Mouse (Mus musculus): Measurements from ENCODE around the gene Slf2. TPM values are rescaled to one million over a fixed set of nuclear protein-coding genes. Genes with fewer than 3 reads are reported as not detected.

Gene Slf2
- total RNA-seq, 2 experiments from 2014 or later = 33.0 to 38.5 TPM

GRCm38 (mm10) chr19:44980787-44981186, 49.8 kb downstream of the Slf2 start:
- ATAC-seq (replicated peaks; ENCODE audit: poor library complexity, severe bottlenecking) = no peak

- no peak for ATAC-seq (replicated peaks; ENCODE audit: poor library complexity, severe bottlenecking)
Measured at GRCm38 (mm10) chr19:44982477-44983115, 51.6 kb downstream of the Slf2 start.

GRCm38 (mm10) chr19:44983366-44983765, 52.4 kb downstream of the Slf2 start:
- ATAC-seq (replicated peaks; ENCODE audit: poor library complexity, severe bottlenecking) = no peak

GRCm38 (mm10) chr19:44984420-44984819, 53.5 kb downstream of the Slf2 start:
- no peak for ATAC-seq (replicated peaks; ENCODE audit: poor library complexity, severe bottlenecking)

GRCm38 (mm10) chr19:44985159-44985988, 54.4 kb downstream of the Slf2 start:
- ATAC-seq (replicated peaks; ENCODE audit: poor library complexity, severe bottlenecking) = no peak

GRCm38 (mm10) chr19:44987004-44987403, 56.1 kb downstream of the Slf2 start:
- no peak for ATAC-seq (replicated peaks; ENCODE audit: poor library complexity, severe bottlenecking)

- no peak for ATAC-seq (replicated peaks; ENCODE audit: poor library complexity, severe bottlenecking)
Measured at GRCm38 (mm10) chr19:44987851-44988250, 56.9 kb downstream of the Slf2 start.

- no peak for ATAC-seq (replicated peaks; ENCODE audit: poor library complexity, severe bottlenecking)
Measured at GRCm38 (mm10) chr19:44988321-44988720, 57.4 kb downstream of the Slf2 start.

- ATAC-seq (replicated peaks; ENCODE audit: poor library complexity, severe bottlenecking) = peak; percentile 50; the same call in 1 of the 2 replicates
Measured at GRCm38 (mm10) chr19:44988831-44989566, 58.0 kb downstream of the Slf2 start, which contains the start of gene Sema4g. TSS of gene Sema4g (plus strand) at chr19:44989101.

GRCm38 (mm10) chr19:44989567-44990495, 58.9 kb downstream of the Slf2 start:
- ATAC-seq (replicated peaks; ENCODE audit: poor library complexity, severe bottlenecking) = no peak

GRCm38 (mm10) chr19:44991031-44991430, 60.1 kb downstream of the Slf2 start:
- ATAC-seq (replicated peaks; ENCODE audit: poor library complexity, severe bottlenecking) = no peak

GRCm38 (mm10) chr19:44992246-44992645, 61.3 kb downstream of the Slf2 start:
- no peak for ATAC-seq (replicated peaks; ENCODE audit: poor library complexity, severe bottlenecking)

GRCm38 (mm10) chr19:44992712-44993111, 61.8 kb downstream of the Slf2 start:
- no peak for ATAC-seq (replicated peaks; ENCODE audit: poor library complexity, severe bottlenecking)

GRCm38 (mm10) chr19:44997786-44998185, 66.8 kb downstream of the Slf2 start:
- ATAC-seq (replicated peaks; ENCODE audit: poor library complexity, severe bottlenecking) = no peak

- no peak for ATAC-seq (replicated peaks; ENCODE audit: poor library complexity, severe bottlenecking)
Measured at GRCm38 (mm10) chr19:44999647-45000046, 68.7 kb downstream of the Slf2 start.

- no peak for ATAC-seq (replicated peaks; ENCODE audit: poor library complexity, severe bottlenecking)
Measured at GRCm38 (mm10) chr19:45002301-45002700, 71.3 kb downstream of the Slf2 start.

- ATAC-seq (replicated peaks; ENCODE audit: poor library complexity, severe bottlenecking) = no peak
Measured at GRCm38 (mm10) chr19:45003740-45004516, 73.0 kb downstream of the Slf2 start.

- peak; percentile 69 for ATAC-seq (replicated peaks; ENCODE audit: poor library complexity, severe bottlenecking)
Measured at GRCm38 (mm10) chr19:45005444-45005843, 74.5 kb downstream of the Slf2 start, which contains the start of gene Twnk. TSS of gene Twnk (plus strand) at chr19:45005663.
